Mouse (Mus musculus): ENCODE results near the gene Sertad1.

Gene Sertad1

DNA sequence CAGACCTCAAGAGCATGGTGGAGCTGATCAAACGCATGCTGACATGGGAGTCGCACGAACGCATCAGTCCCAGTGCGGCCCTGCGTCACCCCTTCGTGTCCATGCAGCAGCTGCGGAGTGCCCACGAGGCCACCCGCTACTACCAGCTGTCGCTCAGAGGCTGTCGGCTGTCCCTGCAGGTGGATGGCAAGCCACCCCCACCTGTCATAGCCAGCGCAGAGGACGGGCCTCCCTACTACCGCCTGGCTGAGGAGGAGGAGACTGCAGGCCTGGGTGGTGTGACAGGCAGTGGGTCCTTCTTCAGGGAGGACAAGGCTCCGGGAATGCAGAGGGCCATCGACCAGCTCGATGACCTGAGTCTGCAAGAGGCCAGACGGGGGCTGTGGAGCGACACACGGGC, 42.4 kb downstream of the Sertad1 start:
- in situ Hi-C loops (cut with MboI; ENCODE audit: unreplicated experiment in 2 of 2) = loop anchor here (5.0 to 10.0 kb wide), 3 partner anchors 94 to 192 kb away; partner anchors contain the start of gene Ltbp4 (in 1 of the 2)

DNA sequence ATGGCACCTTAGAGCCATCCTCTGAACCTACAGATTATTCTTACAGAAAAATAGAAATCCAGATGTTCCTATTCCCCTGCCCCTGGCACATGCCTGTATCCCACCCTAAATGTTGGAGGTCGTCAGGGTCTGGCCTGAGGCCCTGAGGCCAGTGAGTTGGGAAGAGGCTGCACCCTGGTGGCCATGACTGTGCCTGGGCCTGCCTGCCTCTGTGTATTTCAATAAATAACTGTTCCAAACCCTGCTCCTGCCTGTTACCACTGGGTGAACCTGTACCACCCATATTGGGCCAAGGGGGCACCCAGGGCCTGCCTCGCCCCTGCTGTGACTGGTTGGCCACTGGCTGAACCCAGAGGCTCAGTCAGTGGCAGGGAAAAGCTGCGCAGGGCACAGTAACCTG, 44.2 kb downstream of the Sertad1 start:
- in situ Hi-C loops (cut with MboI; ENCODE audit: unreplicated experiment in 2 of 2) = no loop called here

DNA sequence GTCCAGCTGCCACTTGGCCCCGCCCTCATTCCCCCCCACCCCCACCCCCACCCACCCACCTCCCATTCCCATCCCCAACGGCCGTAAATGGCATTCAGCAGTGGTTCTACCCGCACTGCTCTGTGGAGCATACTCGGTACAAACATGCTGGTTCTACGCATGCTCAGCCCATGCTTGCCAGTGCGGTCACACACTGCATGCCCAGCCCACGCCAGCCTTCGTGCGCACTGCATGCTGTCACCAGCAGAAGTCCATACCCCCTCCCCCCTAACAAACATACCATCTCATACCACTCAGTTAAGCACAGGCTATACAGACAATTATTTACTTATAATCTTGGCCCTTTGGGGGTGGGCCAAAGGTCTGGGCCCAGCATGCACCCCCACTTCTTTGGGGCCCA, 45.0 kb downstream of the Sertad1 start:
- in situ Hi-C loops (cut with MboI; ENCODE audit: unreplicated experiment in 2 of 2) = no loop called here

DNA sequence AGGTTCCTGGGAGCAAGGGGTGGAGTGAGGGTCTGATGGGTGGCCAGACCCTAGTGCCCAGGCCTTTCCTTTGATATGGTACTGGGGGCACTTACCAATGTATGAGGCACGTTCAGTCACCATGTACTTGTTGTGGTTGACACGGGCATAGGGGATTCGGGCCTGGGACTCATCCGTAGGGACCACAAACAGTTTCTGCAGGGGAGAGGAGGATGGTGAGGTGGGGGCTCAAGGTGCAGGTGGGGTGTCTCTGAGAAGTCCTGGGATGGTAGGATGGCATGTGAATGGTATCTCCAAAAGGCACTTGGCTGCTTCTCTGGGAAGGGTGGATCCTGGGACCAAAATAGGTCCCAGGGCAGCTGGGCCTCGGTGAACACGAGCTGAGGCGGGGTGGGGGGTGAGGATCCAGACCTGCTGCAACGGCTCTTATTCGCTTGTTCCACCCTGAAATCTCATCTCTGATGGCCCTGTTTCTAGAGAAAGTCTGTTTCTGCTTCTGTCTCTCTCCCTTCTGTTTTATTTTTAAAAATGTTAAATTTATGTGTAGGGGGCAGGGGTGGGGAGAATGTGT, 45.9 kb downstream of the Sertad1 start:
- in situ Hi-C loops (cut with MboI; ENCODE audit: unreplicated experiment in 2 of 2) = no loop called here

DNA sequence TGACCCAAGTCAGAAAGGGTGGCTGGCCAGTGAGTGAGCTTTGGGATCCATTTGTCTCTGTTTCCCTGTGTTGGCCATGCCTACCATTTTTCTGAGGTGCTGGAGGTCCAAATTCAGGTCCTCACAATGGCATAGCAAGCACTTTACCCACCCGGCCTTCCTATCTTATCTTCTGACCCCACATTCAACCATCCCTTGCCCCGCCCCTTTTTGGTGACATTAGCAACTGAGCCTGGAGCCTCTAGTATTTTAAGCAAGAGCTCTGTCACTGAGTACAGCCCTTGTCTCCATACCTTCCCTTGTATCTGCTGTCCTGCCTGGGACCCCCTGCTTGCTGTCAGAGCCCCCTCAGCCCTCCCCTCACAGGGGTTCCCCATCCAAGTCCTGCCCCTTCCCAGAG, 48.7 kb downstream of the Sertad1 start:
- in situ Hi-C loops (cut with MboI; ENCODE audit: unreplicated experiment in 2 of 2) = loop anchor here in 1 of 2 experiments (5.0 kb wide), 1 partner anchor 42 kb away; no protein-coding TSS in a partner anchor

DNA sequence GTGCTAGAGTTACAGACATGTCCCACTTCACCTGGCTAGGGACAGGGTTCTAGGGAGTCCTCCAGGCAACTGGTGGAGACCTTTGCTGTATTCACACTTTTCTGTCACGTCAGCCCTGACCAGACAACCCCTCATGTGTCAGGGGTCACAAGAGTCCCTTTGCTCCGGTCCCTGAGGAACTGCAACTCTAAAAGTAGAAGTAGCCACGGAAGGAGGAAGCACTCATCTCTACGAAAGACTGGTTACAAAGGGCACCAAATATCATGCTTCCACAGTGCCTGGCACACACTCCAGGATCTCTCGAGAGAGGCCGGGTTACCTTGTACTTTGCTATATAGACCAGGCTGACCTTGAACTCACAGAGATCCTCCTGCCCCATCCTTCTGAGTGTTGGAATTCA, 49.9 kb downstream of the Sertad1 start:
- in situ Hi-C loops (cut with MboI; ENCODE audit: unreplicated experiment in 2 of 2) = loop anchor here in 1 of 2 experiments (5.0 kb wide), 1 partner anchor 41 kb away; no protein-coding TSS in a partner anchor

DNA sequence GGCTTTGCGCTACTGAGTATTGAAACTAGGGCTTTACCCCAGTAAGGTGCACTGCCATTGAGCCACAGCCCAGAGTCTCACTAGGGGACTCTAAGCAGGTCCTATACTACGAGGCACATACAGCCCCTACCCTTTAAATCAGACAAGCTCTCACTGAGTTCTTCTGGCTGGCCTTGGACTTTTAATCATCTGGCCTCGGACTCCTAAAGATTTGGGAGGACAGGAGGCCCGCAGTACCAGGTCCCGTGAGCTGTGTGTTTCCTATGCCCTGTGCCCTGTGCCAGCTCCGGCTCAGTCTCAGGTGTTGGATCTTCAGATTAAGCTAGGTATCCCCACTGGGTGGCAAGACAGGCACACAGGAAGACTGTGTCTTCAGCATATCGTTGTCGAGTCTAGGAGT, 51.3 kb downstream of the Sertad1 start:
- in situ Hi-C loops (cut with MboI; ENCODE audit: unreplicated experiment in 2 of 2) = loop anchor here in 1 of 2 experiments (5.0 kb wide), 1 partner anchor 39 kb away; no protein-coding TSS in a partner anchor

DNA sequence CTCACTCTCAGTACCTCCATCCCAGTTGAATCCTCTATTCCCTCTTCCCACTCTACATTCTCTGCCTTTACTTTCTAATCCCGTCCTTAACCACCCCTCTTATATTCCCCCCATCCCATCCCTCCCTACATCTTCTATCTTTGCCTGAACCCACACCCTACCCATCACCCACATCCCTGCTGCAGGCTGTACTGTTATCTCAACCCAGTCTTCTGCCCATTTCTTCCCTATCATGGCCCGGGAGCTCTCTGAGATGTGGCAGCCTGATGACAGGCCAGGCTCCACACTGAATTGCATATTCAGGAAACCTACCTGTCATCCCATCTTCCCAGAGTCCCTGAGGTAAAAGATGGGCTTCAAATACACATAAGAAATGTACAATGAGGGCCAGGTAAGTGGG, 52.1 kb downstream of the Sertad1 start:
- in situ Hi-C loops (cut with MboI; ENCODE audit: unreplicated experiment in 2 of 2) = loop anchor here in 1 of 2 experiments (5.0 kb wide), 1 partner anchor 39 kb away; no protein-coding TSS in a partner anchor
